Mouse (Mus musculus) adipose tissue, adult 10 weeks (tissue): ENCODE measurements around the gene Swap70. TPM values are rescaled to one million over a fixed set of nuclear protein-coding genes. Genes with fewer than 3 reads are reported as not detected.

Experiments
- polyA plus RNA-seq: library from polyadenylated mRNA; stranded (reverse); fragments of 350-450 nt; fragmentation: Illumina TruSeq; extraction: RNeasy Lipid Tissue Mini Kit (QIAGEN cat#74804); gene quantifications from one replicate; pipeline ENCODE4 v1.2.3, GENCODE M21; 2014; ENCODE audit warnings: low read depth, low replicate concordance

Gene Swap70
- 16.0 TPM for polyA plus RNA-seq

GRCm38 (mm10) chr7:110221586-110222481 is at the start of gene Swap70:
Gene Swap70, plus strand, starts transcription at chr7:110221711.

Other genes starting within 250 kb of the Swap70 start
- 44.7 TPM for gene Tmem41b, start 234.8 kb upstream of the Swap70 start, polyA plus RNA-seq
- gene Ipo7, start 203.4 kb upstream of the Swap70 start, polyA plus RNA-seq, result 45.8 TPM
- 7.7 TPM for gene Zfp143, start 160.5 kb upstream of the Swap70 start, polyA plus RNA-seq
- 13.0 TPM for gene Wee1, start 99.7 kb upstream of the Swap70 start, polyA plus RNA-seq